Mouse (Mus musculus) left cerebral cortex, adult 9 months (tissue): Measurements from ENCODE around the gene Myadml2.
A peak's percentile ranks its signal among the peaks of the same experiment; 100 is the strongest.

ENCODE experiments used
- DNase-seq, 2 experiments: peaks; one replicate each; pipeline ENCODE4 v3.0.0; 2022; ENCODE audit warnings: low spot score in 2 of 2

Gene Myadml2

DNA sequence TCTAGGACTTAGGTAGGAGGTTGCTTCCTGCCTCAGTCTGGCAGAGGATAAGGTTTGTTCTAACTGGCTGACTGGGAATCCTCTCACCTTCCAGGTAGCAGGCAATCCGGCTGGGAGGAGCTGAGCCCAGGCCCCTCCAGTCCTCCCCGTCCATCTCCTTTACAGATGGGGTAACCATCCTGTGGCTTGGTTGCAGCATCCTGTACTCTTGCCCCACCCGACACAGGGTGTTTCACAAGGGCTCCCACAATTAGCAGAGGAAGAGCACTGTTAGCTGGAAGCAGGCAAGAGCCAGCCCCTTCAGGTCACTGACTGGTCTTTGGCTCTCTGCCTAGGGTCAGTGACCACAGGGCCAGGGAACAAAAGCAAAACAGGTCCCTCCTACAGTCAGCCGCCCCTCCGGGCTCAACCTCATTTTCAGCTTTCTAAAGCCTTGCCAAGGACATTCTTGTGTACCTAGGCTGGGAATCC, 17.5 kb downstream of the Myadml2 start:
- DNase-seq = no peak

GRCm38 (mm10) chr11:120629911-120630310, 18.0 kb downstream of the Myadml2 start:
- no peak for DNase-seq

- no peak for DNase-seq
These were observed 18.6 kb downstream of the Myadml2 start for GRCm38 (mm10) chr11:120629341-120629730.

GRCm38 (mm10) chr11:120628601-120629340, 19.2 kb downstream of the Myadml2 start:
- DNase-seq = no peak

GRCm38 (mm10) chr11:120627468-120628300, 20.3 kb downstream of the Myadml2 start:
- DNase-seq = no peak

DNA sequence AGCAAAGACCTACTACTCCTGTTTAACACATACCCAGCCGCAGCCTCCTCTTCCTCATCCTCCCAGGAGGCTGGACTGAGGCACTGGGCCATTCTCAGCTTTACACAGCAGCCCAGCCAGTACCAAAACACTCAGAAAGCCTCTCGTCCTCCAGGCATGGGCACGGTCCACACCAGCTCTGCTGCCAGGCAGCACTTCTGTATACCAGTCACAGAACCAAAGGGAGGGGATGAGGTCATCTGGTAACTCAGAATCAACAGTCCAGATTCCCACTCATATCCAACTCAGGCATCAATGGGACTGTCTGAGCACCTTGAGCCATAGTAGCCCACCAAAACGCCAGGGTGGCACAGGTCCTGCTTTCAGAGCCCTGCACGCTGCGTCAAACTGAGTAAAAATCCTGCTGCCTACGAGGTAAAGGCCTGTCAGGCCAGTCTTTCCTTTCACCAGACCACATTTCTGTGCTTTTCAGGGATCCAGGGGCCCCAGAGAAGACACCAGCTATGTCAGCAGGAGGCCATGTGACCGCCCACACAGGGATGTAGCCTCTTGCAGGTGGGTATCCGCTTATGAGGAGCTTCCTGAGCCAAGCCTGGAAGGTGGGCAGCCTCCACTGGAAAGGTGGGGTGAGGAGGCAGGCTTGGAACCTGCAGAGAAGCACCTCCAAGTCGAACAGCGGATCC, 21.0 kb downstream of the Myadml2 start:
- DNase-seq = no peak

- DNase-seq = no peak
These were observed 22.7 kb downstream of the Myadml2 start, which contains the start of gene Sirt7 for GRCm38 (mm10) chr11:120625152-120625775. Gene Sirt7, minus strand, starts transcription at chr11:120625240.

- peak in 1 of 2 experiments; percentile 84 for DNase-seq
These were observed 23.3 kb downstream of the Myadml2 start for GRCm38 (mm10) chr11:120624680-120625111.

- peak in 1 of 2 experiments; percentile 65 for DNase-seq
These were observed 23.8 kb downstream of the Myadml2 start for GRCm38 (mm10) chr11:120623961-120624679.

- DNase-seq = no peak
These were observed 25.2 kb downstream of the Myadml2 start for GRCm38 (mm10) chr11:120622805-120623204.

GRCm38 (mm10) chr11:120620195-120620594, 27.8 kb downstream of the Myadml2 start:
- no peak for DNase-seq

DNA sequence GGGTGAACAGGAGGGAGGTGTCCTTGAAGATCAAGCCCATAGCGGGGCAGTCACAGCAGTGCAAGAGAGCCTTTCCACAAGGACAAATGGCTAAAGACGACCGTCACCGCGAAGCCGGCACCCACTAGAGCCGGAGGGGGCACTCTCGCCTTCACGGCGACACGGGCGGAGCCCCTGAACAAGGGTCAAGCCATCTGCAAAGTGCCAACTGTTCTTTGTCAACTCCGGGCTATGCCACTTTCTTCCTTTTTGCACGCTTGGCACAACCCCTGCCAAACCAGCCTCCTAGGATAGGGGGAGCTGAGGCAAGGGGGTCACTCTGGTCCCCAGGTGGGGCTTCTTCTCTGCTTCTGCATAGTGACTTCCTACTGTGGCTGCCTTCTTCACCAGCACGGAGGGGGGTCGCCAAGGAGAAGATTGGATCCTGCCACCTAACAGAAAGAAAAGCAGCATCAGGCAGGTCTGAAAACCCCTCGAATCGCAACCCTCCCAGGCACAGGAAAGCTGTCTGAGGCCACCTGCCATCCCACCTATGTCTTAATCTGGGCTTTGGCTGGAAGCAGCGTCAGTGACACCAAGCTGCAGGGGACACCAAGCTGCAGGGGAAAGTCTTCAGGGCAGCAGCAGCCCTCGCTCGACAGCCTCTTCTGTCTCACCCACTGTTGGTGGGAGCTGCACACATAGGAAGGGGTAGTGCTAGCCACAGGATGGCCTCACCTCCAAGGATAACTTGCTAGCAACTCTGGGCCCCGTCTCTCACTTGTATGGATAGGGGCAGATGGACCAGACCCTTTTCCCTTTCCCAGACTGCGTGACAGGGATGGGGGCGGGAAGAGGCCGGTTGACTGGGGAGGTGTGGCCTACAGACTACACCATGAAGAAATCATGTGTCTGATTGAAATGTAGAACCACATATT, 29.1 kb downstream of the Myadml2 start:
- no peak for DNase-seq

GRCm38 (mm10) chr11:120617519-120618112, 30.3 kb downstream of the Myadml2 start, which contains the start of gene Pcyt2:
Gene Pcyt2, minus strand, starts transcription at chr11:120617936.
- peak; percentile 76 to 90 for DNase-seq

DNA sequence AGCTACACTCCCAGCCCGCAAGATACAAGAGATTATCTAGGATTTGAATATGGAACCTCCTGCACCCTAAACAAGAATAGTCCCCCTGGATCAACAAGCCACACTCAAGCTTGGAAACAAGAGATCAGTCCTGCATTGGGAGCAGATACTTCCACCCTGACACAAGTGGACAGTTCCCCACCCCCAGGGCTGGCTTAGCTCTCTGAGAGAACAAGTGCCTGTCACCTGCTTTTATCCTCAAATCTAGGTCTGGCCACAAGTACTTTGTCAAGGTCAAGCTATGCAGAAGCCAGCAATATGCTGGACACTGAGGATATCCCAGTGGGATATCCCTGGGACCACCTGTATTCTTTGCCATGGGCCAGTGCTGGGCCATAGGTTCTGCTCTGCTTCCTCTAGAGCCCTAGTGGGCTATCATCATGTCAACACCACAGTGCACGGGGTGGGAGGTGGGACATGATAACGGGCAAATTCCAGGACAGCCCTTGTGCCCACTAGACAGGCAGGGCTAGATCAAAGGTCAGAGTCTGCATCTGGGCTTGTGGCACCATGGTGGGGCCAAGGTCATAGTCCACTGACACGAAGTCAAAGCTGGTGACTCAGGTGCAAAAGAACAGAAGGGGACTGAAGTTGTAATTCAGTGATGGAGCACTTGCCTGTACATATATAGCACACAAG, 31.2 kb downstream of the Myadml2 start:
- no peak for DNase-seq

- DNase-seq = no peak
These were observed 32.3 kb downstream of the Myadml2 start for GRCm38 (mm10) chr11:120615606-120616203.

GRCm38 (mm10) chr11:120615167-120615566, 32.8 kb downstream of the Myadml2 start:
- no peak for DNase-seq

- no peak for DNase-seq
These were observed 34.0 kb downstream of the Myadml2 start for GRCm38 (mm10) chr11:120613976-120614375.

- no peak for DNase-seq
These were observed 34.4 kb downstream of the Myadml2 start for GRCm38 (mm10) chr11:120613481-120613972.
